ENCODE assay signal across 30 mouse cellular contexts in genomic region chr9:31990456-31990855, GRCm38 (mm10).
"Had no signal": no experiment of that assay in that cellular context is flagged by ENCODE, and none has a peak within 500 bp of the region (broad histone marks: within the 10 kb centered on the region; RNA-seq: fewer than 3 reads in every experiment).

No protein-coding gene starts in this region.

- H3K27me3 ChIP-seq: limb, embryonic 12.5 days; limb, embryonic 13.5 days; limb, embryonic 15.5 days; liver, embryonic 12.5 days; liver, embryonic 13.5 days; liver, embryonic 15.5 days; lung, embryonic 15.5 days; megakaryocyte, embryonic 14.5 days; midbrain, embryonic 12.5 days; midbrain, embryonic 13.5 days; midbrain, embryonic 15.5 days had no signal

- H3K27ac ChIP-seq: limb, embryonic 10.5 days; limb, embryonic 12.5 days; limb, embryonic 13.5 days; limb, embryonic 15.5 days; liver, embryonic 12.5 days; liver, embryonic 13.5 days; liver, embryonic 14.5 days; liver, embryonic 15.5 days; lung, embryonic 15.5 days; macrophage; midbrain, embryonic 10.5 days; midbrain, embryonic 12.5 days; midbrain, embryonic 13.5 days had no signal

- H3K4me2 ChIP-seq: limb, embryonic 12.5 days; limb, embryonic 13.5 days; limb, embryonic 15.5 days; liver, embryonic 11.5 days; liver, embryonic 12.5 days; liver, embryonic 13.5 days; liver, embryonic 15.5 days; lung, embryonic 14.5 days; lung, embryonic 15.5 days; midbrain, embryonic 11.5 days; midbrain, embryonic 12.5 days; midbrain, embryonic 13.5 days had no signal

- H3K4me3 ChIP-seq: limb, embryonic 10.5 days; limb, embryonic 12.5 days; limb, embryonic 13.5 days; limb, embryonic 15.5 days; liver, embryonic 12.5 days; liver, embryonic 13.5 days; liver, embryonic 15.5 days; lung, embryonic 15.5 days; megakaryocyte, embryonic 14.5 days; midbrain, embryonic 10.5 days; midbrain, embryonic 12.5 days; midbrain, embryonic 13.5 days; midbrain, embryonic 15.5 days; myocyte had no signal

- H3K36me3 ChIP-seq: limb, embryonic 10.5 days; limb, embryonic 12.5 days; limb, embryonic 13.5 days; limb, embryonic 15.5 days; liver, embryonic 12.5 days; liver, embryonic 13.5 days; liver, embryonic 15.5 days; lung, embryonic 15.5 days; midbrain, embryonic 10.5 days; midbrain, embryonic 12.5 days; midbrain, embryonic 13.5 days; midbrain, embryonic 15.5 days had no signal

- H3K9ac ChIP-seq: limb, embryonic 12.5 days; limb, embryonic 13.5 days; limb, embryonic 15.5 days; liver, embryonic 12.5 days; liver, embryonic 13.5 days; liver, embryonic 14.5 days; liver, embryonic 15.5 days; liver, postnatal 0 days; lung, embryonic 14.5 days; lung, embryonic 15.5 days; midbrain, embryonic 12.5 days; midbrain, embryonic 13.5 days; midbrain, embryonic 15.5 days had no signal

- DNase-seq: left cerebral cortex, postnatal 4 days; liver; liver, embryonic 13.5 days; liver, postnatal 0 days; lung, adult 18-20 months; lung, adult 2 months; lung, embryonic 14.5 days; lung, postnatal 10 days; lung, postnatal 14 days; lung, postnatal 36 days; lung, postnatal 4 days had no signal

- ATAC-seq: liver, embryonic 12.5 days; liver, postnatal 0 days; lung, postnatal 0 days; midbrain, embryonic 15.5 days; midbrain, embryonic 16.5 days had no signal

- H3K4me1 ChIP-seq: limb, embryonic 12.5 days; limb, embryonic 13.5 days; lung, embryonic 15.5 days had no signal

- H3K9me3 ChIP-seq: limb, embryonic 10.5 days; limb, embryonic 12.5 days; limb, embryonic 13.5 days; limb, embryonic 15.5 days; liver, embryonic 12.5 days; liver, embryonic 13.5 days; liver, embryonic 15.5 days; lung, embryonic 15.5 days; megakaryocyte, embryonic 14.5 days; midbrain, embryonic 10.5 days; midbrain, embryonic 12.5 days; midbrain, embryonic 13.5 days; midbrain, embryonic 15.5 days had no signal
